Mouse (Mus musculus) brain, embryonic 14.5 days (tissue): ENCODE measurements around the gene Cbx4.

Experiments
- CTCF ChIP-seq: fragments of 200-500 bp; IDR thresholded peaks from 2 replicates; pipeline ENCODE4 v1.5.1; 2012; ENCODE audit warnings: inconsistent platforms, mild to moderate bottlenecking, moderate library complexity, borderline replicate concordance; ENCODE audit not compliant: insufficient read depth, insufficient read length; ENCODE audit errors: extremely low read depth
- POLR2A ChIP-seq: fragments of 200-500 bp; IDR thresholded peaks from 2 replicates; pipeline ENCODE4 v1.6.1; 2012; ENCODE audit warnings: mild to moderate bottlenecking, inconsistent platforms, borderline replicate concordance; ENCODE audit not compliant: poor library complexity, insufficient read depth, insufficient read length, severe bottlenecking; ENCODE audit errors: extremely low read depth

GRCm38 (mm10) chr11:119082638-119083599, 3.1 kb downstream of the Cbx4 start:
- no peak for TF ChIP-seq CTCF
- TF ChIP-seq POLR2A: no peak
